Mouse (Mus musculus): Measurements from ENCODE around the gene Arhgap6.

DNA sequence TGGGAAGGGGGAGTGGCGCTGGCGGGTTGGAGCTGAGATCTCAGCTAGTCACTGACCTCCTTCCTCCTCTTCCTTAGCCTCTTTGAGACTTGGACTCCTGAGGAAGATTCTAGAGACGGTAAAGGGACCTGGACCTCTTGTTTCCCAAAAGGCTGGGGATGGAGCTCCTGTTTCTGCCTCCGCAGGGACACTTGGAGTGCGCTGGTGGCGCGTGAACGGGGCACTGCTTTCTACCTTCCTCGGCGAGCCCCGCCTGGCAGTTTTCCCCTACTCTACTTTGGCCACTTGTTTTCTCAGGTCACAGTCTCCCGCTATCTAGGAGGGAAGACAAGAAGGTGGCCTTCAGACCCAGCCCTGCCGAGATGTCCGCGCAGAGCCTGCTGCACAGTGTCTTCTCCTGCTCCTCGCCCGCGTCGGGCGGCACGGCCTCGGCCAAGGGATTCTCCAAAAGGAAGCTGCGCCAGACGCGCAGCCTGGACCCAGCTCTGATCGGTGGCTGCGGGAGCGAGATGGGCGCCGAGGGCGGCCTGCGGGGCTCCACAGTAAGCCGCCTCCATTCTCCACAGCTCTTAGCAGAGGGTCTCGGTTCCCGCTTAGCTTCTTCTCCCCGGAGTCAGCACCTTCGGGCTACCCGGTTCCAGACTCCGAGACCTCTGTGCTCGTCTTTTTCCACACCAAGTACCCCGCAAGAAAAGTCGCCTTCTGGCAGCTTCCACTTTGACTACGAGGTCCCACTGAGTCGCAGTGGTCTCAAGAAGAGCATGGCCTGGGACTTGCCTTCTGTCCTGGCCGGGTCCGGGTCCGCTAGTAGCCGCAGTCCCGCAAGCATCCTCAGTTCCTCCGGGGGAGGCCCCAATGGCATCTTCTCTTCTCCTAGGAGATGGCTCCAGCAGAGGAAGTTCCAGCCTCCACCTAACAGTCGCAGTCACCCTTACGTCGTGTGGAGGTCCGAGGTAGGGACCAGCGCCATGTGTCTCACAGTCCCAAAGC lies 1.3 kb downstream of the Arhgap6 start:
- no peak for TF ChIP-seq CTCF (IDR thresholded peaks at IDR 0.05; ENCODE audit: extremely low read depth, insufficient read depth, insufficient read length, insufficient replicate concordance)
- TF ChIP-seq POLR2A (IDR thresholded peaks at IDR 0.05; ENCODE audit: low read depth, low read length): no peak
